Mouse (Mus musculus): ENCODE data around the gene Arhgdib.

GRCm38 (mm10) chr6:136894532-136895339 is 47.0 kb downstream of the Arhgdib start:
- TF ChIP-seq POLR2A (IDR thresholded peaks at IDR 0.05; ENCODE audit: insufficient read length, low read depth) (no peak), POLR2AphosphoS2 (IDR thresholded peaks at IDR 0.05; ENCODE audit: insufficient read length, low read depth) (no peak), E2F4 (IDR thresholded peaks at IDR 0.05; ENCODE audit: insufficient read depth) (no peak), TCF12 (IDR thresholded peaks at IDR 0.05; ENCODE audit: insufficient read depth, poor library complexity, severe bottlenecking) (no peak), REST (IDR thresholded peaks at IDR 0.05; ENCODE audit: insufficient read depth, insufficient read length) (no peak), MYOG (IDR thresholded peaks at IDR 0.05; ENCODE audit: control insufficient read depth in 1 of 3, insufficient read depth in 1 of 3, insufficient read length in 2 of 3, low read depth in 2 of 3) (no peak), MAX (IDR thresholded peaks at IDR 0.05; ENCODE audit: low read depth) (no peak), MYOD1 (IDR thresholded peaks at IDR 0.05; ENCODE audit: control insufficient read depth in 1 of 3, insufficient read length in 2 of 3, low read depth in 2 of 3) (no peak)
